Mouse (Mus musculus) fibroblast of lung, adult 2 months (primary cell): ENCODE data around the gene St6galnac3.

Experiments used
- DNase-seq: peaks from one replicate; pipeline ENCODE4 v3.0.0-alpha.2; 2011; ENCODE audit warnings: low read depth

Gene St6galnac3

DNA sequence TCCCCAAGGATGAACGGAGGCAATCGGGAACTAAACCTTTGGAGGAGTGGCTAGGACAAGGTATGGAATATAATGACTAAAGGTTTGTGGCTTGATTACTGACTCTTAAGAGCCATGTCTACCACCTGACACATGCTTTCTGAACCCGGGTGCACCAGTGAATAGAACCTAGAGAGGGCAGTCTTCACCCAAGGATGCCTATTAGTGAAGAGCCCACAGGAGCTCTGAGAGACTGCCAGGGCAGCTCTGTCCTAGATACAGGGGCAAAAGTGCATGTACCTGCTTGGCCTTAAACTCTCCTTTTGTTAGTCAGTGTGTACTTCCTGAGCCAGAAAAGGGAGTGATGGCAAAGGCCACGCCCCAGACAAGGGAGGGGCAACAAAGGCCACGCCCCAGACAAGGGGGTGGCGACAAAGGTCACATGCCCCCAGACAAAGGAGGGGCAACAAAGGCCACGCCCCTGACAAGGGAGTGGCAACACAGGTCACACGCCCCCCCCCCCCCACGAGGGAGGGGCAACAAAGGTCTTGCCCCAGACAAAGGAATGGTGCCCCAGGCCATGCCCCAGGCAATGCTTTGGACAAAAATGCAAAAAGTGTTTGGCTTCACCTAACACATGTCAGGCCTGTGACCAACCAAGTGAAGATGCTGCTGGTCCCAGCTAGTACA, 376.0 kb downstream of the St6galnac3 start:
- no peak for DNase-seq

GRCm38 (mm10) chr3:153344979-153345378, 380.0 kb downstream of the St6galnac3 start:
- no peak for DNase-seq

- DNase-seq, result no peak
Measured at GRCm38 (mm10) chr3:153339940-153340339, 385.0 kb downstream of the St6galnac3 start.

DNA sequence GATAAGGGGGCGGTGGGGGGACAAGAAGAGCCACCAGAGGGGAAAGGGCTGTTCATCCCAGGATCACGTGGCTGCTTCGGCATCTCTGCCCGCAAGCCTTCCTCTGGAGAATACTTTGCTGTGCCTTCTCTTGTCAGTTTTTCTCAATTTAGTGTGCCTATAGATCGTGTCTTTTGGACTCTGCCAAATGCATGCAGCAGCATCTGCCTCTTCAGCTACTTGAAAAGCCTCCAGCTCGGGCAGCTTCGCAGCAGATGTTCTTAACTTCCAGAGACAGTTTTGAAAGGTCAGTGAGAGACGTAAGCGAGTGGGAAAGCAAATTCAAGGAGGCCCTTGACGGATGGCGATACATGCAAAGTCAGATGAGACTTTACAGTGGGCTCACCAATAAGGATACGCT, 385.9 kb downstream of the St6galnac3 start:
- DNase-seq, result no peak

DNA sequence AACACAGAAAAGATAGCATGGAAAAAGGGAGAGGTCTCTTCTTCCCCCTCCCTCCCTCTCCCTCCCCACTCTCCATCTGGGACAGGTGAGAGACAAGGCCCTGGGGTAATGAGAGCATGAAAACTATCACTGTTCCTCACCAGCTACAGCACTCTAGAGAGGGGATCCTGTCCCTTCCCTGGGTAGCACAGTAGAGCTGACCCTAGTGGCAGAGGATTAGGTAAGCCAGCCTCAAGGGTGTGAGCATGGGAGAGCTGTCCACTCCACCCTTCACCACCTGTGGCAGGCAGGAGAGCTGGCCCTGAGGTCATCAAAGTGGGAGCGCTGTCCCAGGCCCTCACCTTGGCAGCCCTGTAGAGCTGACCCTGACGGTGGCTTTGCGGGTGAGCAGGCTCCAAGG, 387.2 kb downstream of the St6galnac3 start:
- no peak for DNase-seq

- no peak for DNase-seq
Measured at GRCm38 (mm10) chr3:153337221-153337620, 387.8 kb downstream of the St6galnac3 start.

DNA sequence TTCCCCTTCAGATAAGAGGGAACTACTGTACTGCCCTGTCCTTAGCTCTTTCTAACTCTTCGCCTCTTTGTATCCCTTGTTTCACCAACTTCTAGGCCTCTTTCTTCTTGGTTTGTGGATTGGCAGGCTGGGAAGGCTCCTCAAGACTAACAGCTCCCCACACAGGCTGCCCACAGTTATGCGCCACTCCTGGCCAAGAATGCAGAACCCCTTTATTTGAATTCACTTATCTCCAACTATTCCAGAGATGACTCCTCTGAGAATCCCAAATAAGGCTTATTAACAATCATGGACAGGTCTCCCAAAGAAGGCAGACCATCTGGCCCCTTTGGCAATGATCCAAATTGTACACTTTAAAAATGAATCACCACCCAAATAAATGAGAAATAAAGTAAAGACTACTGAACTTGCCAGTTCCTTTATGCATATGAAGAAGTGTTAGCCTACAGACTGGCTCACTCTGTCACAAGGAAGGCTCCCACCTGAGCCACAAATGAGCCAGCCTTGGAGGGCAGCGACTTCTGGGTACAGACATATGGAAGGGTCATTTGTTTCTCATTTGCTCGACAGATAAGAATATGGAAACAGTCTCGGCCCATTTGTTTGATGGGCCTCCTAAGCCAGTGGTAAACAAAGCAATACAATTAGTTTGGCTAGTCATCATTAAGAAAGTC, 390.7 kb downstream of the St6galnac3 start:
- DNase-seq, result no peak

GRCm38 (mm10) chr3:153324307-153324706, 400.7 kb downstream of the St6galnac3 start:
- no peak for DNase-seq

DNA sequence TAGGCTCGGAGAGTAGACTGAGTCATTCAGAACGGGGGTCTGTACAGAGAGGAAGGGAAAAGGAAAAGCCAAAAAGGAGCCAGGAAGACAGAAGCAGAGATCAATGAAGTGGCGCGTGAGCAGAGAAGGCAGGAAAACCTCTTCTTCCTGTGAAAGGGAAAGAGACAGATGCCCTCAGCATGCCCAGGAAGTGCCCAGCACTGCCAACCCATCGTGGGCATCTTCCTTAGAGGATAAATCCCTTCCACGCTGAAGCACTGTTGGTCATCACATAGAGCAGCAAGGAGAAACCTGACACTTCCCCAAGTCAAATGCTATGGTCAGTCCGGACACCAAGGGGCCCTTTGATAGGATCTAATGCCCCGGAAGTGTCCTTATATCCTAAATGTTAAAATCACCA, 401.5 kb downstream of the St6galnac3 start:
- DNase-seq, result no peak

DNA sequence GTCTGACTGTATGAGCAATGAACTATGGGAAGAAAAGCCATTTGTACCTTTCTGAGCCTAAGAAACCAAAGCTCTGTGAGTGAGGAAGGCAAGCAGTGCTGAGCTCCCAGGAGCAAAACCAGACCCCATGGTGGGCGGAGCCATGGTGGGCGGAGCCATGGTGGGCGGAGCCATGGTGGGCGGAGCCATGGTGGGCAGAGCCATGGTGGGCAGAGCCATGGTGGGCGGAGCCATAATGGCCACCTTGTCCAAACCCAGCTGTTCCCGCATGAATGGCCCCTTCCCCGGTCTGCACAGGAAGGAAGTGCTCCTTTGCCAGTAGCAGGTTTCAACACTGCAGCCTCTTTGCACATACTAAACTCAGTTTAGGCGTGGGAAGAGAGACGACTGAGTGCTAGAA, 411.4 kb downstream of the St6galnac3 start:
- no peak for DNase-seq

- no peak for DNase-seq
Measured at GRCm38 (mm10) chr3:153313167-153313566, 411.8 kb downstream of the St6galnac3 start.

GRCm38 (mm10) chr3:153312006-153312405, 413.0 kb downstream of the St6galnac3 start:
- no peak for DNase-seq

- no peak for DNase-seq
Measured at GRCm38 (mm10) chr3:153308379-153308778, 416.6 kb downstream of the St6galnac3 start.

GRCm38 (mm10) chr3:153305153-153305552, 419.8 kb downstream of the St6galnac3 start:
- no peak for DNase-seq

DNA sequence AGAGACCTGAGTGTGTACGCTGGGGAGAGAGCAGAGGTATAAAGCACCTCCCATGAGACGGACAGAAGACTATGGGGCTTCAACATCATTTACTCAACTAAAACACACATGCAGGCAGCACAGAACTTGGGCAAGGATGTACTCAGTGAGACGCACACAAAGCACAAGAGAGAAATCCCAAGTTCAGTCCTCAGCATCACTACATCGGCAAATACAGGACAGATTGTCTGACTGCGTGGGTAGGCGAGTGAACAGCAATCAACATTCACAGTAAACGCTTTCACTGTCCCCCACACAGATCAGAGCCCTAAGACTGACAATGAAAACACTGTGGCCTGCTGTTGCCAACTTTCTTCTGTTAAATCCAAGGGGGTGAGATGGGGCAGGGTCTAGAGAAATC, 422.6 kb downstream of the St6galnac3 start:
- no peak for DNase-seq

- no peak for DNase-seq
Measured at GRCm38 (mm10) chr3:153296375-153297068, 428.5 kb downstream of the St6galnac3 start.

- DNase-seq, result no peak
Measured at GRCm38 (mm10) chr3:153292853-153293252, 432.1 kb downstream of the St6galnac3 start.

GRCm38 (mm10) chr3:153292363-153292762, 432.6 kb downstream of the St6galnac3 start:
- DNase-seq, result no peak

DNA sequence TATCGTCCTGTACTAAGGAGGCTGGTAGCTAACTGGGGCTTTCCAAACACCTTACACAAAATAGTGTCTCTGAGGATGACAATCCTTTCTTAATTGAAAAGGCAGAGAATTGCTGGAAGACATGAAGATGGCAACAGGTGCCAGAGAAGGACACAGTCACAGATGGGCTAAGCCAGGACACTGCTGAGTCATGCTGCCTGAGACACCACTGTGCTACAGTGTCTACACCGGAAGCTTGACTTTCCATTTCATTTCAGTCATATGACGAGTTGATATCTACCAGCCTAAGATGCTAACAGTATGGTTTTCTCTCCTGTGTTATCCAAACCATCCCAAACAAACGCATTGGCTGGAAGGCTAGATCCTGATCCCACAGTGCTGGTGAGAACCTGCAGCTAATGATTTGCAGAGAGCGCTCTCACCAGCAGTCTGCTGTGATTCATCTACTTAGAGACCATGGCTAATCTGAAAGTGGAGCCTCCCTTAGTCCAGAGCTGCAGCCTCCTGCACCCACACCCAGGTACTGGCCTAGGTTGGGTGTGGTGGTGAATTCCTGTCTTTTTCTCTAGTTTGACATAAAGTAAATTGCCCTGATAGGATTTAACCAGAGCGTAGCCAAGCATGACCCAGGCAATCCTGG, 433.4 kb downstream of the St6galnac3 start:
- no peak for DNase-seq

- DNase-seq, result no peak
Measured at GRCm38 (mm10) chr3:153289971-153290370, 435.0 kb downstream of the St6galnac3 start.

DNA sequence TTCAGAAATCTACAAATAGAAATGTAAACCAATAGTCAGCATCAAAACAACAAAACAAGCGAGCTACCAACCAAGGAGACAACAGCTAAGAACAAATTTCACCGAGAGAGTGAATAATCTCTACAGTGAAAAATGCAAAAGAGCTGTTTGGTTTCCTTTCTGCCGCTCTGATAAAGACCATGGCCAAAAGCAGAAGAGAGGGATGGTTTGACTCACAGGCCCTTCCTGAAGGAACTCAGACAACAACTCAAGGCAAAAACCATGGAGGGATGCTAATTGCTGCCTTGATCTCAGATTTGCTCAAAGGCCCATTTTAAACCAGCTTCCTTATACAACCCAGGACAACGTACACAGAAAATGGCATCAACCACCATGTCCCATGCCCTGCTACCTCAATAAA, 437.4 kb downstream of the St6galnac3 start:
- DNase-seq, result no peak

DNA sequence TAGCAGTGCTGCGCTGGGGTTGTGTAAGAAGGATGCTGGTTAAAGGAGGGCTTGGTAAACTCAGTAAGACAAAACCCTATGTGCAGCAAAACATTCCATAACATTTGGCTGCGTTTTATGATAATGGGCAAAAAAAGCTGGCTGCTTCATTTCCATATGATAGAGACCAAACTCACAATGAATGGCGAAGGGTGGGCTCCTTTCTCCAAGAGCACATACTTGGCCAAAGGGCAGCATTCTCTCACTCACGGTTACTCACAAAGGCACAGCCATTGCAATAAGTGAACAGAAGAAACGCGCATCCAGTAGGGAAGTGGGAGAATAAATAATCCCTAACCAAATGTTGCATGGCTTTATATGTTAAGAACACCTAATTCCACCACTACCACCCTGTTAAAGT, 437.9 kb downstream of the St6galnac3 start:
- no peak for DNase-seq
